Mouse (Mus musculus): ENCODE measurements around the gene Olfr323. TPM values are rescaled to one million over a fixed set of nuclear protein-coding genes. Genes with fewer than 3 reads are reported as not detected.

The Olfr323 gene
- polyA plus RNA-seq (2014; fragmentation: Nextera tagmentation; extraction: Ambion mirVana), result not detected in 2 replicates

DNA sequence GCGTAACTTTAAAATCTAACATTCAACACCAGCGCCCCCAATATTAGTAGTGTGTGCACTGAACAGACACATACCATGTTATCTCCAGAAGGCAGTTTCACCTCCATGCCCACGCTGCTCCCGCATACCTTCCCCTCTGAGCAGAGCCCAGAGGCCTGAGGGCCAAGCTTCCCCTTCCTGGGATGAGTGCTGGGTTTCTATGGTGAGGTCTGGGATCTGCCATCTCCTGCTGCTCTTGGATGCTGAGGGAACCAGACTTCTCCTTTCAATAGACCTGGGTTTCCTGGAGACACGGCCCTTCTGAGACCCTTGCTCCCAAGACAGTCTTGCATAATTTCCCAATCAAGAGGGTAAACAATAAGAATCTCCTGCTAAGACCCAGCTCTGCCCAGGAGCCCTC is at the start of gene Olfr323:
Gene Olfr323 (minus strand): TSS at position 101 of the 400 bp plus-strand sequence.
- H3K9ac ChIP-seq (ENCODE audit: low read depth, low read length), result no peak within 1 kb of the TSS
- DNase-seq (ENCODE audit: low spot score), result no peak
- ATAC-seq (ENCODE audit: low FRiP score), result no peak
- no peak within 1 kb of the TSS for H3K4me3 ChIP-seq (ENCODE audit: low read depth, low read length)
- H3K9me3 ChIP-seq (ENCODE audit: control insufficient read depth, low read length), result no peaks in the 10 kb centered on the region
- no peak within 1 kb of the TSS for H3K4me2 ChIP-seq (replicated peaks; ENCODE audit: low read depth, low read length)
- no peaks in the 10 kb centered on the region for H3K27me3 ChIP-seq (ENCODE audit: control insufficient read depth, insufficient read depth, low read length)
- H3K36me3 ChIP-seq (ENCODE audit: control insufficient read depth, insufficient read depth, low read length), result no peaks in the 10 kb centered on the region
- H3K27ac ChIP-seq (ENCODE audit: low read depth, low read length), result no peak within 1 kb of the TSS
- WGBS, result 71% methylated on average over 5 of the region's 5 CpGs
- H3K4me1 ChIP-seq (replicated peaks; ENCODE audit: control insufficient read depth, insufficient read depth, low read length), result no peaks in the 10 kb centered on the region

- 54% methylated on average over 4 of the region's 4 CpGs for WGBS
- H3K36me3 ChIP-seq (ENCODE audit: control insufficient read depth, insufficient read depth, low read length), result no peaks in the 10 kb centered on the region
- no peak overlapping the region for H3K4me2 ChIP-seq (replicated peaks; ENCODE audit: low read depth, low read length)
- DNase-seq (ENCODE audit: low spot score) (no peak), ATAC-seq (ENCODE audit: low FRiP score) (no peak)
- H3K9me3 ChIP-seq (ENCODE audit: control insufficient read depth, low read length), result no peaks in the 10 kb centered on the region
- H3K4me3 ChIP-seq (ENCODE audit: low read depth, low read length), result no peak overlapping the region
- no peaks in the 10 kb centered on the region for H3K27me3 ChIP-seq (ENCODE audit: control insufficient read depth, insufficient read depth, low read length)
- H3K9ac ChIP-seq (ENCODE audit: low read depth, low read length), result no peak overlapping the region
- H3K4me1 ChIP-seq (replicated peaks; ENCODE audit: control insufficient read depth, insufficient read depth, low read length), result no peaks in the 10 kb centered on the region
- H3K27ac ChIP-seq (ENCODE audit: low read depth, low read length), result no peak overlapping the region
Observed at GRCm38 (mm10) chr11:58671825-58672224, 41.5 kb upstream of the Olfr323 start.

GRCm38 (mm10) chr11:58669252-58669651 is 39.0 kb upstream of the Olfr323 start:
- H3K9ac ChIP-seq (ENCODE audit: low read depth, low read length), result no peak overlapping the region
- no peaks in the 10 kb centered on the region for H3K9me3 ChIP-seq (ENCODE audit: control insufficient read depth, low read length)
- H3K36me3 ChIP-seq (ENCODE audit: control insufficient read depth, insufficient read depth, low read length), result no peaks in the 10 kb centered on the region
- H3K27ac ChIP-seq (ENCODE audit: low read depth, low read length), result no peak overlapping the region
- no peak overlapping the region for H3K4me2 ChIP-seq (replicated peaks; ENCODE audit: low read depth, low read length)
- no peaks in the 10 kb centered on the region for H3K4me1 ChIP-seq (replicated peaks; ENCODE audit: control insufficient read depth, insufficient read depth, low read length)
- no peak for ATAC-seq (ENCODE audit: low FRiP score)
- no peaks in the 10 kb centered on the region for H3K27me3 ChIP-seq (ENCODE audit: control insufficient read depth, insufficient read depth, low read length)
- no peak overlapping the region for H3K4me3 ChIP-seq (ENCODE audit: low read depth, low read length)
- no peak for DNase-seq (ENCODE audit: low spot score)

GRCm38 (mm10) chr11:58658596-58658995 is 28.3 kb upstream of the Olfr323 start, which contains the start of gene Olfr322:
Gene Olfr322 (plus strand): TSS chr11:58658782.
- H3K27me3 ChIP-seq (ENCODE audit: control insufficient read depth, insufficient read depth, low read length), result no peaks in the 10 kb centered on the region
- no peaks in the 10 kb centered on the region for H3K9me3 ChIP-seq (ENCODE audit: control insufficient read depth, low read length)
- no peak within 1 kb of the TSS for H3K9ac ChIP-seq (ENCODE audit: low read depth, low read length)
- DNase-seq (ENCODE audit: low spot score) (no peak), ATAC-seq (ENCODE audit: low FRiP score) (no peak)
- no peaks in the 10 kb centered on the region for H3K36me3 ChIP-seq (ENCODE audit: control insufficient read depth, insufficient read depth, low read length)
- no peaks in the 10 kb centered on the region for H3K4me1 ChIP-seq (replicated peaks; ENCODE audit: control insufficient read depth, insufficient read depth, low read length)
- 89% methylated on average over 4 of the region's 4 CpGs for WGBS
- no peak within 1 kb of the TSS for H3K27ac ChIP-seq (ENCODE audit: low read depth, low read length)
- no peak within 1 kb of the TSS for H3K4me3 ChIP-seq (ENCODE audit: low read depth, low read length)
- no peak within 1 kb of the TSS for H3K4me2 ChIP-seq (replicated peaks; ENCODE audit: low read depth, low read length)

GRCm38 (mm10) chr11:58655151-58655550 is 24.9 kb upstream of the Olfr323 start:
- Histone ChIP-seq H3K4me2 (replicated peaks; ENCODE audit: low read depth, low read length) (no peak overlapping the region), H3K27ac (ENCODE audit: low read depth, low read length) (no peak overlapping the region), H3K36me3 (ENCODE audit: control insufficient read depth, insufficient read depth, low read length) (no peaks in the 10 kb centered on the region), H3K4me1 (replicated peaks; ENCODE audit: control insufficient read depth, insufficient read depth, low read length) (no peaks in the 10 kb centered on the region), H3K4me3 (ENCODE audit: low read depth, low read length) (no peak overlapping the region), H3K27me3 (ENCODE audit: control insufficient read depth, insufficient read depth, low read length) (no peaks in the 10 kb centered on the region), H3K9ac (ENCODE audit: low read depth, low read length) (no peak overlapping the region), H3K9me3 (ENCODE audit: control insufficient read depth, low read length) (no peaks in the 10 kb centered on the region)
- DNase-seq (ENCODE audit: low spot score) (no peak), ATAC-seq (ENCODE audit: low FRiP score) (no peak)
- WGBS, result 87% methylated on average over 3 of the region's 3 CpGs

GRCm38 (mm10) chr11:58643350-58643749 is 13.0 kb upstream of the Olfr323 start:
- no peak overlapping the region for H3K27ac ChIP-seq (ENCODE audit: low read depth, low read length)
- H3K36me3 ChIP-seq (ENCODE audit: control insufficient read depth, insufficient read depth, low read length), result no peaks in the 10 kb centered on the region
- peaks cover 9% of the 10 kb centered on the region for H3K27me3 ChIP-seq (ENCODE audit: control insufficient read depth, insufficient read depth, low read length)
- H3K4me2 ChIP-seq (replicated peaks; ENCODE audit: low read depth, low read length), result no peak overlapping the region
- no peak overlapping the region for H3K9ac ChIP-seq (ENCODE audit: low read depth, low read length)
- peaks cover 2% of the 10 kb centered on the region; the same call in 1 of the 2 replicates for H3K4me1 ChIP-seq (replicated peaks; ENCODE audit: control insufficient read depth, insufficient read depth, low read length)
- WGBS, result 33% methylated on average over 6 of the region's 6 CpGs
- H3K9me3 ChIP-seq (ENCODE audit: control insufficient read depth, low read length), result no peaks in the 10 kb centered on the region
- no peak overlapping the region for H3K4me3 ChIP-seq (ENCODE audit: low read depth, low read length)
- DNase-seq (ENCODE audit: low spot score) (peak; percentile 61), ATAC-seq (ENCODE audit: low FRiP score) (no peak)

DNA sequence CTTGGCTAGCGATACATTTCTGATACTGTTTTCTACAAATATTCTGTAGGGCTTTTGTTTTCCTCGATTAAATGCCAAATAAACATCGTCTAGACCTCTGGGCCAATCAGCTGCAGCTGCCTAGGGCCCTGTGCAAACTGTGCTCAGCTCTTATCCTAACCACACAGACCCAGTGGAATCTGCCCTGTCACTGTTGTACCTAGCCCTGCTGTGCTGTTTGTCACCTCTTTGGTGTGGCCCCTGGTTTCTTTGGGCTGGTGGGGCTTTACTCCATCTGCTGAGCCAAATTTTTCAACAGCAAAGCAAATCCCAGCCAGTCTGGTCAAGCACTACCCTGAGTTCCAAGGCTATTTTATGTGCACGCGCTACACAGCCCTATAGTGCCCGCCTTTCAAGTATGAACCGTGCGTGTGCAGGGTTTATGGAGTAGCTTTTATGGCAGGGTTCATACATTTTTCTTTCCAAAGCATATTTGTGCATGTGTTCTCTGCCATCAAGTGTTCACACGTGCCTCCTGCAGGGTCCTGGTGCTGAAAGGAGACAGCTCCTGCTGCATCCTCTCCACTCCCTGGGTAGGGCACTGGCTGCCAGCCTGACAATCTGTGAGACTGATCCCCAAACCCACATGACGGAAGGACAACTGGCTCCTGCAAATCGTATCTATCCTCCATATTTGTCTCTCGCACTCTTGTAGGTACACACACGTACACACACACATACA is 11.5 kb upstream of the Olfr323 start:
- Histone ChIP-seq H3K27me3 (ENCODE audit: control insufficient read depth, insufficient read depth, low read length) (peaks cover 9% of the 10 kb centered on the region), H3K4me1 (replicated peaks; ENCODE audit: control insufficient read depth, insufficient read depth, low read length) (peaks cover 2% of the 10 kb centered on the region; the same call in 1 of the 2 replicates), H3K4me2 (replicated peaks; ENCODE audit: low read depth, low read length) (no peak overlapping the region; the same call in 1 of the 2 replicates), H3K4me3 (ENCODE audit: low read depth, low read length) (no peak overlapping the region), H3K36me3 (ENCODE audit: control insufficient read depth, insufficient read depth, low read length) (no peaks in the 10 kb centered on the region), H3K9ac (ENCODE audit: low read depth, low read length) (no peak overlapping the region), H3K9me3 (ENCODE audit: control insufficient read depth, low read length) (no peaks in the 10 kb centered on the region), H3K27ac (ENCODE audit: low read depth, low read length) (no peak overlapping the region)
- ATAC-seq (ENCODE audit: low FRiP score) (no peak), DNase-seq (ENCODE audit: low spot score) (no peak)
- 84% methylated on average over 13 of the region's 13 CpGs for WGBS

- no peak for DNase-seq (ENCODE audit: low spot score)
Observed at GRCm38 (mm10) chr11:58641057-58641456, 10.8 kb upstream of the Olfr323 start.

More at GRCm38 (mm10) chr11:58641057-58641456, 10.8 kb upstream of the Olfr323 start:
- peak overlapping the region; percentile 95 for H3K4me2 ChIP-seq (replicated peaks; ENCODE audit: low read depth, low read length)
- ATAC-seq (ENCODE audit: low FRiP score), result no peak
- H3K4me1 ChIP-seq (replicated peaks; ENCODE audit: control insufficient read depth, insufficient read depth, low read length), result peaks cover 2% of the 10 kb centered on the region; the same call in 1 of the 2 replicates
- peaks cover 9% of the 10 kb centered on the region for H3K27me3 ChIP-seq (ENCODE audit: control insufficient read depth, insufficient read depth, low read length)
- no peak overlapping the region for H3K9ac ChIP-seq (ENCODE audit: low read depth, low read length)
- 38% methylated on average over 13 of the region's 14 CpGs for WGBS
- H3K36me3 ChIP-seq (ENCODE audit: control insufficient read depth, insufficient read depth, low read length), result no peaks in the 10 kb centered on the region
- H3K4me3 ChIP-seq (ENCODE audit: low read depth, low read length), result peak overlapping the region; percentile 30
- H3K9me3 ChIP-seq (ENCODE audit: control insufficient read depth, low read length), result no peaks in the 10 kb centered on the region
- no peak overlapping the region for H3K27ac ChIP-seq (ENCODE audit: low read depth, low read length)
